Mouse (Mus musculus): Measurements from ENCODE around the gene Chrna9. TPM values are rescaled to one million over a fixed set of nuclear protein-coding genes. Genes with fewer than 3 reads are reported as not detected.

The Chrna9 gene
- polyA plus RNA-seq (2014; fragmentation: Illumina TruSeq; extraction: RNeasy Lipid Tissue Mini Kit (QIAGEN cat#74804); ENCODE audit: low replicate concordance): not detected

DNA sequence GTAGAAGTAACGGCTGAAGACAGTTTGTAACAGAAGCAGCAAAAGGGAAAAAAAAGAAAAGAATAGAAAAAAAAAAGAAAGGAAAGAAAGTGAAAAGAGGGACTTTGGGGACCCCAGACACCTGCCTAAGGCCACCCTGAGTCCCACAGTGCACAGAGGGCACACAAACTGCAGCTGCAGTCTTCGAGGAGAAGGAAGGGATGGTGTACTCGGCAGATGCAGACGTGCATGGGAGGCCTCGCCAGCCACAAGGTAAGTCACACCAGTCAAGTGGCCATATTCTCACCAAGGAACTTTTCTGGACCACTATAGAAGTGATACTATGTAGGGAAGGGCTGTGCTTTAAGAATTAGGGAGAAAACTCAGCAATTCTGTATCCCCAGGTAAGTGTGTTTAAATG, at the start of gene Chrna9:
TSS of gene Chrna9 (plus strand) at position 139 of the 400 bp plus-strand sequence.

GRCm38 (mm10) chr5:66004134-66004925, 69.6 kb downstream of the Chrna9 start, which contains the start of gene 9130230L23Rik:
9130230L23Rik (minus strand) TSS chr5:66004285.

Other genes starting within 250 kb of the Chrna9 start
- gene Pds5a, start 236.6 kb upstream of the Chrna9 start, polyA plus RNA-seq (2014; fragmentation: Illumina TruSeq; extraction: RNeasy Lipid Tissue Mini Kit (QIAGEN cat#74804); ENCODE audit: low replicate concordance): 205 TPM
- 17.3 TPM for gene N4bp2, start 171.4 kb upstream of the Chrna9 start, polyA plus RNA-seq (2014; fragmentation: Illumina TruSeq; extraction: RNeasy Lipid Tissue Mini Kit (QIAGEN cat#74804); ENCODE audit: low replicate concordance)
- 1.5 TPM for gene Rhoh, start 73.7 kb upstream of the Chrna9 start, polyA plus RNA-seq (2014; fragmentation: Illumina TruSeq; extraction: RNeasy Lipid Tissue Mini Kit (QIAGEN cat#74804); ENCODE audit: low replicate concordance)
- 20.3 TPM for gene 9130230L23Rik, start 69.4 kb downstream of the Chrna9 start, polyA plus RNA-seq (2014; fragmentation: Illumina TruSeq; extraction: RNeasy Lipid Tissue Mini Kit (QIAGEN cat#74804); ENCODE audit: low replicate concordance)
- gene Rbm47, start 238.2 kb downstream of the Chrna9 start, polyA plus RNA-seq (2014; fragmentation: Illumina TruSeq; extraction: RNeasy Lipid Tissue Mini Kit (QIAGEN cat#74804); ENCODE audit: low replicate concordance): 100 TPM